Mouse (Mus musculus) heart, embryonic 11.5 days (tissue): ENCODE results near the gene Rmi2. TPM values are rescaled to one million over a fixed set of nuclear protein-coding genes. Genes with fewer than 3 reads are reported as not detected.
A peak's percentile ranks its signal among the peaks of the same experiment; 100 is the strongest.

Source experiments
- ATAC-seq: fragments of 200-750 bp; cut with Nextera tagmentation; replicated peaks from 2 replicates; pipeline ENCODE4 v1.8.0; 2017; ENCODE audit warnings: moderate library complexity; ENCODE audit not compliant: insufficient number of reproducible peaks, low FRiP score, low TSS enrichment
- H3K27ac ChIP-seq: fragments of 300-500 bp; sonication (generic); 2 replicates; pipeline ENCODE4 v1.5.1; 2014; ENCODE audit warnings: mild to moderate bottlenecking, low read depth, low read length
- H3K27me3 ChIP-seq: fragments of 300-500 bp; sonication (generic); 2 replicates; pipeline ENCODE4 v1.6.1; 2014; ENCODE audit warnings: mild to moderate bottlenecking, low read length, mixed read lengths; ENCODE audit not compliant: control insufficient read depth, insufficient read depth
- H3K36me3 ChIP-seq: fragments of 300-500 bp; sonication (generic); 2 replicates; pipeline ENCODE4 v1.6.1; 2014; ENCODE audit warnings: mild to moderate bottlenecking, low read length, moderate library complexity, mixed read lengths; ENCODE audit not compliant: control insufficient read depth, insufficient read depth
- H3K4me1 ChIP-seq: fragments of 300-500 bp; sonication (generic); 2 replicates; pipeline ENCODE4 v1.6.1; 2014; ENCODE audit warnings: low read length; ENCODE audit not compliant: control insufficient read depth, insufficient read depth
- H3K4me2 ChIP-seq: fragments of 300-500 bp; sonication (generic); 2 replicates; pipeline ENCODE4 v1.6.1; 2014; ENCODE audit warnings: mild to moderate bottlenecking, moderate library complexity
- H3K4me3 ChIP-seq: fragments of 300-500 bp; sonication (generic); 2 replicates; pipeline ENCODE4 v1.5.1; 2014; ENCODE audit warnings: low read depth, low read length
- H3K9ac ChIP-seq: fragments of 300-500 bp; sonication (generic); 2 replicates; pipeline ENCODE4 v1.6.1; 2014; ENCODE audit warnings: mild to moderate bottlenecking, low read depth, low read length, moderate library complexity
- H3K9me3 ChIP-seq: fragments of 300-500 bp; sonication (generic); replicated peaks from 2 replicates; pipeline ENCODE4 v1.6.1; 2016; ENCODE audit warnings: low read length; ENCODE audit not compliant: control insufficient read depth
- WGBS: fragments of 180-500 bp; shearing (Covaris S2); extraction: QIAGEN DNeasy Blood & Tissue Kit; methylation state at CpG from one replicate; pipeline ENCODE4 v1.1.7; 2014; ENCODE audit not compliant: insufficient replicate concordance; 5-methylcytosine and 5-hydroxymethylcytosine counted together
- polyA plus RNA-seq: library from polyadenylated mRNA; unstranded; fragments of >200 nt; fragmentation: Nextera tagmentation; extraction: Ambion mirVana; gene quantifications from 2 replicates; pipeline ENCODE4 v1.2.1, GENCODE M21; 2014

The Rmi2 gene
- polyA plus RNA-seq, 1 experiment from 2014 or later = 2.9 TPM

GRCm38 (mm10) chr16:10905661-10906113 is 70.8 kb downstream of the Rmi2 start:
- ATAC-seq = 0 out of 2 replicates have a peak, but pooled peaks have one; percentile 20
- no peak overlapping the region for H3K27ac ChIP-seq

GRCm38 (mm10) chr16:10910541-10910940 is 75.7 kb downstream of the Rmi2 start:
- peaks cover 4% of the 10 kb centered on the region for H3K4me1 ChIP-seq
- no peak overlapping the region for H3K4me3 ChIP-seq
- WGBS = 50% methylated on average over 7 of the region's 7 CpGs
- peak overlapping the region; percentile 2; the same call in 1 of the 2 replicates for H3K27ac ChIP-seq
- no peak overlapping the region for H3K4me2 ChIP-seq
- no peaks in the 10 kb centered on the region for H3K27me3 ChIP-seq
- no peak for ATAC-seq
- H3K9ac ChIP-seq = 0 out of 2 replicates have a peak overlapping the region, but pooled peaks have one; percentile 16
- H3K36me3 ChIP-seq = no peaks in the 10 kb centered on the region
- H3K9me3 ChIP-seq = no peaks in the 10 kb centered on the region

More at GRCm38 (mm10) chr16:10905661-10906113, 70.8 kb downstream of the Rmi2 start:
- Histone ChIP-seq H3K9me3 (no peaks in the 10 kb centered on the region), H3K4me3 (no peak overlapping the region), H3K36me3 (no peaks in the 10 kb centered on the region), H3K9ac (no peak overlapping the region), H3K4me2 (no peak overlapping the region), H3K27me3 (no peaks in the 10 kb centered on the region), H3K4me1 (peaks cover 14% of the 10 kb centered on the region)
- 37% methylated on average over 5 of the region's 5 CpGs for whole genome bisulfite sequencing

- Histone ChIP-seq H3K4me3 (no peak overlapping the region), H3K9me3 (no peaks in the 10 kb centered on the region), H3K4me2 (no peak overlapping the region), H3K27me3 (no peaks in the 10 kb centered on the region), H3K36me3 (no peaks in the 10 kb centered on the region), H3K4me1 (no peaks in the 10 kb centered on the region), H3K27ac (peak overlapping the region; percentile 2; the same call in 1 of the 2 replicates), H3K9ac (no peak overlapping the region)
- no peak for ATAC-seq
- WGBS = 79% methylated on average over 2 of the region's 2 CpGs
Measured at GRCm38 (mm10) chr16:10911061-10911460, 76.2 kb downstream of the Rmi2 start.

- Histone ChIP-seq H3K4me1 (peaks cover 4% of the 10 kb centered on the region), H3K27ac (no peak overlapping the region), H3K4me2 (no peak overlapping the region), H3K9ac (no peak overlapping the region), H3K27me3 (no peaks in the 10 kb centered on the region), H3K36me3 (no peaks in the 10 kb centered on the region), H3K4me3 (no peak overlapping the region), H3K9me3 (no peaks in the 10 kb centered on the region)
- no peak for ATAC-seq
- WGBS = 95% methylated on average over 4 of the region's 4 CpGs
Measured at GRCm38 (mm10) chr16:10915066-10915465, 80.2 kb downstream of the Rmi2 start.

- Histone ChIP-seq H3K27me3 (no peaks in the 10 kb centered on the region), H3K4me1 (peaks cover 4% of the 10 kb centered on the region), H3K9ac (no peak overlapping the region), H3K36me3 (no peaks in the 10 kb centered on the region), H3K4me3 (no peak overlapping the region), H3K27ac (no peak overlapping the region), H3K9me3 (no peaks in the 10 kb centered on the region), H3K4me2 (no peak overlapping the region)
- ATAC-seq = no peak
- 66% methylated on average over 3 of the region's 3 CpGs for WGBS
Measured at GRCm38 (mm10) chr16:10916271-10916670, 81.4 kb downstream of the Rmi2 start.

DNA sequence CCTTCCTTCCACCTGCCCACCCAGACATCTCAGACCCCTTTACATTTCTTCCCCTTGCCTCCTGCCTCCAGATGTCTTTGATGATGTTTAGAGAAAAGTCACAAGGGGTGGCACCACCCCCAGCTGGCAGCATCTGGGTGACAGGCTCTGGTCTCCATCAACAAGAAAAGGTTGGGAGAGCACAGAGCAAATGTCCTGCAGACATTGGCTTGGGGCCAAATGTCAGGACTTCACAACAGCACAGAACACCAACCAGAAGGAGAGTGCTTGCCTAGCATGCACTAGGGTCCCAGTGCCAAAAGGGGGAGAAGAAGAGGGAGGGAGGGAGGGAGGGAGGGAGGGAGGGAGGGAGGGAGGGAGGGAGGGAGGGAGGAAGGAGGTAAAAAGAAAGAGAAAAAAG is 85.0 kb downstream of the Rmi2 start:
- H3K9me3 ChIP-seq = no peaks in the 10 kb centered on the region
- ATAC-seq = 0 out of 2 replicates have a peak, but pooled peaks have one; percentile 55
- H3K4me2 ChIP-seq = no peak overlapping the region
- H3K36me3 ChIP-seq = no peaks in the 10 kb centered on the region
- no peaks in the 10 kb centered on the region for H3K27me3 ChIP-seq
- H3K4me3 ChIP-seq = no peak overlapping the region
- H3K9ac ChIP-seq = no peak overlapping the region
- 0 out of 2 replicates have a peak overlapping the region, but pooled peaks have one; percentile 10 for H3K27ac ChIP-seq
- peaks cover 4% of the 10 kb centered on the region for H3K4me1 ChIP-seq

- H3K4me2 ChIP-seq = no peak overlapping the region
- no peak overlapping the region for H3K27ac ChIP-seq
- 73% methylated on average over 5 of the region's 5 CpGs for WGBS
- peaks cover 4% of the 10 kb centered on the region for H3K4me1 ChIP-seq
- H3K9me3 ChIP-seq = no peaks in the 10 kb centered on the region
- no peak for ATAC-seq
- H3K9ac ChIP-seq = no peak overlapping the region
- no peaks in the 10 kb centered on the region for H3K27me3 ChIP-seq
- H3K36me3 ChIP-seq = no peaks in the 10 kb centered on the region
- H3K4me3 ChIP-seq = no peak overlapping the region
Measured at GRCm38 (mm10) chr16:10923561-10923960, 88.7 kb downstream of the Rmi2 start.

- ATAC-seq = no peak
- Histone ChIP-seq H3K9ac (no peak overlapping the region), H3K4me3 (no peak overlapping the region), H3K36me3 (no peaks in the 10 kb centered on the region), H3K27ac (no peak overlapping the region), H3K4me2 (no peak overlapping the region), H3K9me3 (0 out of 2 replicates have a peak, but pooled peaks cover 1% of the 10 kb centered on the region), H3K27me3 (no peaks in the 10 kb centered on the region), H3K4me1 (no peaks in the 10 kb centered on the region; the same call in none of the 2 replicates)
- WGBS = 44% methylated on average over 7 of the region's 7 CpGs
Measured at GRCm38 (mm10) chr16:10925591-10926180, 90.8 kb downstream of the Rmi2 start.

DNA sequence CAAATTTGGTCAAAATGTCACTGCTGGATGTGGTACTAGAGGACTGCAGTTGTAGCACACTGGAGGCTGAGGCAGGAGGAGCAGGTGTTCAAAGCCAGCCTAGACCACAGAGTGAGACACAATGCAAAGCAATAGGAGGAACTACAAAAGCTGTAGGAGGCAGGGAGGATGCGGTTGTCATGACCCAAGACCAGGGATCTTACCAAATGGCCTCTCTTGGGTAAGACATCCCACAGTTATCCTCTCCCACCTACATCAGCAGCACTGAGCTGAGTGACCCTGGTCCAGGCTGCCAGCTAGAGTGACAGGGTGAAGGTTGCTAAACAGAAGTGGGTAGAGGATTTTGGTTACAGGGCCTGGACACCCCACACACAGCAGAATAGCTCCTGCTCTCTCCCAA is 92.2 kb downstream of the Rmi2 start:
- no peak overlapping the region for H3K27ac ChIP-seq
- no peak overlapping the region for H3K4me2 ChIP-seq
- H3K4me3 ChIP-seq = no peak overlapping the region
- ATAC-seq = no peak
- H3K4me1 ChIP-seq = no peaks in the 10 kb centered on the region; the same call in 1 of the 2 replicates
- no peaks in the 10 kb centered on the region for H3K36me3 ChIP-seq
- 82% methylated on average over 1 of the region's 1 CpGs for WGBS
- 0 out of 2 replicates have a peak, but pooled peaks cover 4% of the 10 kb centered on the region for H3K9me3 ChIP-seq
- H3K27me3 ChIP-seq = no peaks in the 10 kb centered on the region
- H3K9ac ChIP-seq = no peak overlapping the region
